Mouse (Mus musculus): Measurements from ENCODE around the gene Eif4g2.

Eif4g2 gene

GRCm38 (mm10) chr7:111069439-111070166, 13.2 kb downstream of the Eif4g2 start:
- DNase-seq (ENCODE audit: low spot score in 2 of 2) = no peak

- DNase-seq (ENCODE audit: low spot score in 2 of 2) = no peak
Observed at GRCm38 (mm10) chr7:111068181-111068580, 14.6 kb downstream of the Eif4g2 start.

- DNase-seq (ENCODE audit: low spot score in 2 of 2) = no peak
Observed at GRCm38 (mm10) chr7:111062971-111063370, 19.9 kb downstream of the Eif4g2 start.

- no peak for DNase-seq (ENCODE audit: low spot score in 2 of 2)
Observed at GRCm38 (mm10) chr7:111059527-111059926, 23.3 kb downstream of the Eif4g2 start.

GRCm38 (mm10) chr7:111055984-111056657, 26.7 kb downstream of the Eif4g2 start:
- DNase-seq (ENCODE audit: low spot score in 2 of 2) = no peak

- no peak for DNase-seq (ENCODE audit: low spot score in 2 of 2)
Observed at GRCm38 (mm10) chr7:111055221-111055620, 27.6 kb downstream of the Eif4g2 start.

- DNase-seq (ENCODE audit: low spot score in 2 of 2) = peak in 1 of 2 experiments; percentile 33
Observed at GRCm38 (mm10) chr7:111049652-111050421, 33.0 kb downstream of the Eif4g2 start.

- no peak for DNase-seq (ENCODE audit: low spot score in 2 of 2)
Observed at GRCm38 (mm10) chr7:111048920-111049319, 33.9 kb downstream of the Eif4g2 start.

GRCm38 (mm10) chr7:111029046-111029553, 53.7 kb downstream of the Eif4g2 start:
- DNase-seq (ENCODE audit: low spot score in 2 of 2) = no peak

- DNase-seq (ENCODE audit: low spot score in 2 of 2) = peak; percentile 91 to 94
Observed at GRCm38 (mm10) chr7:111028281-111029045, 54.4 kb downstream of the Eif4g2 start, which contains the start of gene Ctr9. Gene Ctr9, plus strand, starts transcription at chr7:111028951.

- DNase-seq (ENCODE audit: low spot score in 2 of 2) = no peak
Observed at GRCm38 (mm10) chr7:111024912-111025311, 57.9 kb downstream of the Eif4g2 start.

- no peak for DNase-seq (ENCODE audit: low spot score in 2 of 2)
Observed at GRCm38 (mm10) chr7:111024068-111024594, 58.7 kb downstream of the Eif4g2 start.

- DNase-seq (ENCODE audit: low spot score in 2 of 2) = no peak
Observed at GRCm38 (mm10) chr7:111020814-111021213, 62.0 kb downstream of the Eif4g2 start.

Data from frontal cortex, postnatal 14 days (tissue).